Mouse (Mus musculus) liver, embryonic 14.5 days (tissue): ENCODE data around the gene Ush1g.

Experiments
- CTCF ChIP-seq: IDR thresholded peaks from 2 replicates; pipeline ENCODE4 v1.5.1; 2016; ENCODE audit warnings: antibody characterized with exemption, low read depth, control low read depth
- EP300 ChIP-seq: IDR thresholded peaks from 2 replicates; pipeline ENCODE4 v1.6.1; 2016; ENCODE audit warnings: antibody characterized with exemption, low read depth

- TF ChIP-seq CTCF (no peak), EP300 (no peak)
Measured at GRCm38 (mm10) chr11:115341866-115342265, 20.0 kb upstream of the Ush1g start.
